In the genomic region with DNA sequence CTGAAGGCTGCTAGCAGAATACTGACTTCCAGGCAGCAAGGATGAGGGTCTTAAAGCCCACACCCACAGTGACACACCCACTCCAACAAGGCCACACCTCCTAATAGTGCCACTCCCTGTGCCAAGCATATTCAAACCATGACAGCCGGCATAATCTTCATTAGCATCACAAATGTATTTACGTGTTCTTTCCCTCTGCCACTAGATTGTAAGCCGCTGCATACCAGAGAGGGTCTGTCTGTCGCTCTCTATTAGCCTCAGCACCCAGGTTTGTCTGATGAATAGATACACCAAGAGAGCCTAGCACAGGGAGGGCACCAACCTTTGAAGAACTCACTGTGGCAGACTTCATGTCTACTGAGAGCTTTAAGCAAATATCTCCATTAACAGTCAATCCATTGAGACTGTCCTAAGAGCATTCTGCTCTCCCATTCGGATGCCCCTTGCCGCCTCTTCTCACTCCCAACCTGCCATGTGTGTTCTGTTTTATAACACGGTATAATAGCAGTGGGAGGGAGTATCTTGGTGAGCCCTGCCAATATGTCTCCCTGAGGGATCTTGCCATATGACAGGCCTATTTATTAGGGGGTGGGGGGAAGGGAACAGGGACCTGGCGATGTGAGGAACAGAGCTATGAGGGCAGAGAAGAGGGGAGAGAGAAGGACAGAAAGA, we compare ENCODE assay signal across 13 mouse cellular contexts. TPM values are rescaled to one million over a fixed set of nuclear protein-coding genes. Genes with fewer than 3 reads are reported as not detected.
DNase-seq lines count a peak whose midpoint lies in the region; ATAC-seq and TF ChIP-seq lines count a peak whose summit lies in the region.
"Had no signal": no experiment of that assay in that cellular context is flagged by ENCODE, and none has a peak within 500 bp of the region (broad histone marks: within the 10 kb centered on the region; RNA-seq: fewer than 3 reads in every experiment).

No protein-coding gene starts in this region.

- 42% methylated on average over 8 of the region's 8 CpGs for WGBS in forebrain, embryonic 13.5 days
- 69% methylated on average over 8 of the region's 8 CpGs for WGBS in forebrain, embryonic 11.5 days
- WGBS in midbrain, embryonic 12.5 days: 41% methylated on average over 8 of the region's 8 CpGs
- 63% methylated on average over 8 of the region's 8 CpGs for WGBS in midbrain, embryonic 10.5 days
- 28% methylated on average over 8 of the region's 8 CpGs for WGBS in forebrain, postnatal 0 days
- WGBS in midbrain, postnatal 0 days: 22% methylated on average over 8 of the region's 8 CpGs
- WGBS in stomach, postnatal 0 days: 56% methylated on average over 8 of the region's 8 CpGs

- TF ChIP-seq CTCF in forebrain, postnatal 0 days (IDR thresholded peaks at IDR 0.05; ENCODE audit: low read depth): no peak
- TF ChIP-seq CTCF in midbrain, postnatal 0 days (IDR thresholded peaks at IDR 0.05): no peak
- TF ChIP-seq CTCF in stomach, postnatal 0 days (IDR thresholded peaks at IDR 0.05; ENCODE audit: low read depth): no peak

- no peak overlapping the region for H3K4me2 ChIP-seq in forebrain, embryonic 13.5 days
- no peak overlapping the region for H3K4me2 ChIP-seq in forebrain, embryonic 11.5 days (ENCODE audit: low read depth, low read length, severe bottlenecking)
- H3K4me2 ChIP-seq in midbrain, embryonic 12.5 days (replicated peaks): no peak overlapping the region
- no peak overlapping the region for H3K4me2 ChIP-seq in forebrain, postnatal 0 days (ENCODE audit: low read depth)
- no peak overlapping the region for H3K4me2 ChIP-seq in midbrain, postnatal 0 days (ENCODE audit: low read depth, low read length, poor library complexity, severe bottlenecking)
- no peak overlapping the region for H3K4me2 ChIP-seq in stomach, postnatal 0 days (replicated peaks; ENCODE audit: low read depth)

- no peak for TF ChIP-seq EP300 in stomach, postnatal 0 days (optimal IDR thresholded peaks at IDR 0.05)

- 0 out of 2 replicates have a peak, but pooled peaks cover 3% of the 10 kb centered on the region for H3K9me3 ChIP-seq in forebrain, embryonic 13.5 days (replicated peaks)
- no peaks in the 10 kb centered on the region; the same call in 1 of the 2 replicates for H3K9me3 ChIP-seq in forebrain, embryonic 11.5 days (ENCODE audit: control insufficient read depth, low read length)
- no peaks in the 10 kb centered on the region for H3K9me3 ChIP-seq in midbrain, embryonic 12.5 days
- H3K9me3 ChIP-seq in midbrain, embryonic 10.5 days (replicated peaks): 0 out of 2 replicates have a peak, but pooled peaks cover 4% of the 10 kb centered on the region
- no peaks in the 10 kb centered on the region for H3K9me3 ChIP-seq in forebrain, postnatal 0 days (ENCODE audit: low read length)
- H3K9me3 ChIP-seq in midbrain, postnatal 0 days (ENCODE audit: low read length): no peaks in the 10 kb centered on the region
- no peaks in the 10 kb centered on the region for H3K9me3 ChIP-seq in stomach, postnatal 0 days (ENCODE audit: control insufficient read depth, low read length)

- no peaks in the 10 kb centered on the region for H3K36me3 ChIP-seq in forebrain, embryonic 13.5 days (ENCODE audit: poor library complexity, severe bottlenecking)
- H3K36me3 ChIP-seq in forebrain, embryonic 11.5 days (ENCODE audit: control insufficient read depth, insufficient read depth, low read length): no peaks in the 10 kb centered on the region
- H3K36me3 ChIP-seq in midbrain, embryonic 12.5 days: no peaks in the 10 kb centered on the region
- H3K36me3 ChIP-seq in midbrain, embryonic 10.5 days: no peaks in the 10 kb centered on the region
- no peaks in the 10 kb centered on the region for H3K36me3 ChIP-seq in forebrain, postnatal 0 days (ENCODE audit: insufficient read depth)
- H3K36me3 ChIP-seq in midbrain, postnatal 0 days (ENCODE audit: insufficient read depth, low read length): no peaks in the 10 kb centered on the region
- no peaks in the 10 kb centered on the region for H3K36me3 ChIP-seq in stomach, postnatal 0 days (ENCODE audit: control insufficient read depth, insufficient read depth, low read length)

- peaks cover 8% of the 10 kb centered on the region for H3K4me1 ChIP-seq in forebrain, embryonic 13.5 days
- H3K4me1 ChIP-seq in forebrain, embryonic 11.5 days (replicated peaks; ENCODE audit: control insufficient read depth, insufficient read depth, low read length): no peaks in the 10 kb centered on the region
- H3K4me1 ChIP-seq in midbrain, embryonic 12.5 days: no peaks in the 10 kb centered on the region; the same call in 1 of the 2 replicates
- H3K4me1 ChIP-seq in midbrain, embryonic 10.5 days: peaks cover 3% of the 10 kb centered on the region; the same call in 1 of the 2 replicates
- H3K4me1 ChIP-seq in forebrain, postnatal 0 days (ENCODE audit: insufficient read depth): no peaks in the 10 kb centered on the region
- H3K4me1 ChIP-seq in midbrain, postnatal 0 days (ENCODE audit: insufficient read depth, low read length): no peaks in the 10 kb centered on the region
- no peaks in the 10 kb centered on the region for H3K4me1 ChIP-seq in stomach, postnatal 0 days (replicated peaks; ENCODE audit: control insufficient read depth, insufficient read depth)
- H3K4me1 ChIP-seq: megakaryocyte, embryonic 14.5 days had no signal

- no peak for DNase-seq in forebrain, embryonic 11.5 days (ENCODE audit: low spot score)
- DNase-seq in midbrain, embryonic 10.5 days (ENCODE audit: low spot score): no peak
- no peak for DNase-seq in forebrain, postnatal 0 days
- DNase-seq in midbrain, postnatal 0 days (ENCODE audit: low spot score): peak; percentile 12
- no peak for DNase-seq in stomach, postnatal 0 days (ENCODE audit: low spot score)
- DNase-seq in gastrocnemius, postnatal 36 days: no peak
- DNase-seq: cerebellum, adult 9-11 months; layer of hippocampus, adult 9-11 months; right cerebral cortex, postnatal 25 days had no signal

- no peaks in the 10 kb centered on the region for H3K27me3 ChIP-seq in forebrain, embryonic 13.5 days
- no peaks in the 10 kb centered on the region for H3K27me3 ChIP-seq in forebrain, embryonic 11.5 days (ENCODE audit: control insufficient read depth, insufficient read depth, low read length)
- no peaks in the 10 kb centered on the region for H3K27me3 ChIP-seq in midbrain, embryonic 12.5 days
- no peaks in the 10 kb centered on the region for H3K27me3 ChIP-seq in midbrain, embryonic 10.5 days (ENCODE audit: low read depth, poor library complexity, severe bottlenecking)
- no peaks in the 10 kb centered on the region for H3K27me3 ChIP-seq in forebrain, postnatal 0 days (ENCODE audit: insufficient read depth, low read length)
- no peaks in the 10 kb centered on the region for H3K27me3 ChIP-seq in midbrain, postnatal 0 days (ENCODE audit: insufficient read depth, low read length)
- H3K27me3 ChIP-seq in stomach, postnatal 0 days (ENCODE audit: control insufficient read depth, insufficient read depth, low read length): no peaks in the 10 kb centered on the region
- H3K27me3 ChIP-seq: megakaryocyte, embryonic 14.5 days; Patski had no signal

- intact Hi-C loops in gastrocnemius, postnatal 36 days (cut with DNase I): no loop called here

- ATAC-seq in forebrain, embryonic 13.5 days: peak; percentile 58; the same call in 1 of the 2 replicates
- no peak for ATAC-seq in forebrain, embryonic 11.5 days (replicated peaks; ENCODE audit: low FRiP score)
- ATAC-seq in midbrain, embryonic 12.5 days (ENCODE audit: low FRiP score, low read depth): 0 out of 2 replicates have a peak, but pooled peaks have one; percentile 38
- ATAC-seq in forebrain, postnatal 0 days: peak; percentile 48; the same call in 1 of the 2 replicates
- ATAC-seq in midbrain, postnatal 0 days (ENCODE audit: low FRiP score): peak; percentile 13; the same call in 1 of the 2 replicates
- no peak for ATAC-seq in stomach, postnatal 0 days (ENCODE audit: low FRiP score, low TSS enrichment)
- ATAC-seq: Patski had no signal

- no peak overlapping the region for H3K9ac ChIP-seq in forebrain, embryonic 13.5 days
- no peak overlapping the region for H3K9ac ChIP-seq in forebrain, embryonic 11.5 days (ENCODE audit: low read length)
- H3K9ac ChIP-seq in midbrain, embryonic 12.5 days (replicated peaks): no peak overlapping the region
- no peak overlapping the region for H3K9ac ChIP-seq in forebrain, postnatal 0 days
- no peak overlapping the region for H3K9ac ChIP-seq in midbrain, postnatal 0 days (replicated peaks; ENCODE audit: low read length, poor library complexity, severe bottlenecking)
- no peak overlapping the region for H3K9ac ChIP-seq in stomach, postnatal 0 days (ENCODE audit: low read length)

- H3K4me3 ChIP-seq in forebrain, embryonic 13.5 days: no peak overlapping the region
- no peak overlapping the region for H3K4me3 ChIP-seq in forebrain, embryonic 11.5 days (ENCODE audit: low read depth, low read length)
- H3K4me3 ChIP-seq in midbrain, embryonic 12.5 days: no peak overlapping the region
- no peak overlapping the region for H3K4me3 ChIP-seq in midbrain, embryonic 10.5 days
- no peak overlapping the region for H3K4me3 ChIP-seq in forebrain, postnatal 0 days (ENCODE audit: low read depth, low read length)
- no peak overlapping the region for H3K4me3 ChIP-seq in midbrain, postnatal 0 days (ENCODE audit: low read depth, low read length)
- no peak overlapping the region for H3K4me3 ChIP-seq in stomach, postnatal 0 days (ENCODE audit: low read depth, low read length)
- H3K4me3 ChIP-seq: megakaryocyte, embryonic 14.5 days had no signal

- H3K27ac ChIP-seq in forebrain, embryonic 13.5 days: no peak overlapping the region; the same call in 1 of the 2 replicates
- no peak overlapping the region for H3K27ac ChIP-seq in forebrain, embryonic 11.5 days (ENCODE audit: low read depth, low read length)
- no peak overlapping the region for H3K27ac ChIP-seq in midbrain, embryonic 12.5 days (replicated peaks)
- H3K27ac ChIP-seq in midbrain, embryonic 10.5 days (replicated peaks): no peak overlapping the region
- no peak overlapping the region for H3K27ac ChIP-seq in forebrain, postnatal 0 days (ENCODE audit: low read depth, low read length)
- H3K27ac ChIP-seq in midbrain, postnatal 0 days (ENCODE audit: low read depth, low read length): no peak overlapping the region
- H3K27ac ChIP-seq in stomach, postnatal 0 days (replicated peaks): no peak overlapping the region

RNA-seq across cellular contexts. Expression of gene Ccdc6, which starts 30.3 kb away (rescaled TPM):
- 15.9 and 17.1 TPM in 2 replicates for polyA plus RNA-seq in forebrain, embryonic 13.5 days (2015; fragmentation: Nextera tagmentation; extraction: Ambion mirVana)
- 17.6 and 19.4 TPM in 2 replicates for polyA plus RNA-seq in forebrain, embryonic 11.5 days (2014; fragmentation: Nextera tagmentation; extraction: Ambion mirVana)
- 16.2 and 17.1 TPM in 2 replicates for polyA plus RNA-seq in midbrain, embryonic 12.5 days (2016; fragmentation: Nextera tagmentation; extraction: Ambion mirVana)
- 19.8 and 21.3 TPM in 2 replicates for polyA plus RNA-seq in midbrain, embryonic 10.5 days (2016; fragmentation: Nextera tagmentation; extraction: Ambion mirVana)
- 24.4 and 34.2 TPM in 2 replicates for total RNA-seq in forebrain, postnatal 0 days (2014; rRNA removed)
- polyA plus RNA-seq in forebrain, postnatal 0 days (2015; fragmentation: Nextera tagmentation; extraction: Ambion mirVana): 16.1 and 20.8 TPM in 2 replicates
- total RNA-seq in midbrain, postnatal 0 days (2014; rRNA removed): 43.7 and 45.5 TPM in 2 replicates
- polyA plus RNA-seq in midbrain, postnatal 0 days (2015; fragmentation: Nextera tagmentation; extraction: Ambion mirVana): 26.6 and 28.0 TPM in 2 replicates
- 9.4 and 10.0 TPM in 2 replicates for polyA plus RNA-seq in stomach, postnatal 0 days (2015; fragmentation: Nextera tagmentation; extraction: Ambion mirVana)
- total RNA-seq in gastrocnemius, postnatal 36 days (2021): 100 to 1,000 TPM; 100 to 121 TPM

Comparison
In these comparisons a context has a peak if more than half of its experiments do, and no peak if none do; other contexts are left out.
1. ATAC-seq: peak in forebrain, embryonic 13.5 days (single experiment), midbrain, embryonic 12.5 days (single experiment), forebrain, postnatal 0 days (single experiment) and midbrain, postnatal 0 days (single experiment); none in forebrain, embryonic 11.5 days (single experiment) and stomach, postnatal 0 days (single experiment).